Mouse (Mus musculus) frontal cortex, postnatal 36 days (tissue): ENCODE results near the gene Arih1.
"Not testable (repeated sequence)": the region's sequence is repeated elsewhere in the genome, so short reads cannot be mapped to it uniquely, and the experiment has no call there.

Experiments used
- DNase-seq, 2 experiments: peaks; one replicate each; pipeline ENCODE4 v3.0.0; 2022; ENCODE audit warnings: low spot score in 2 of 2

Arih1 gene

DNA sequence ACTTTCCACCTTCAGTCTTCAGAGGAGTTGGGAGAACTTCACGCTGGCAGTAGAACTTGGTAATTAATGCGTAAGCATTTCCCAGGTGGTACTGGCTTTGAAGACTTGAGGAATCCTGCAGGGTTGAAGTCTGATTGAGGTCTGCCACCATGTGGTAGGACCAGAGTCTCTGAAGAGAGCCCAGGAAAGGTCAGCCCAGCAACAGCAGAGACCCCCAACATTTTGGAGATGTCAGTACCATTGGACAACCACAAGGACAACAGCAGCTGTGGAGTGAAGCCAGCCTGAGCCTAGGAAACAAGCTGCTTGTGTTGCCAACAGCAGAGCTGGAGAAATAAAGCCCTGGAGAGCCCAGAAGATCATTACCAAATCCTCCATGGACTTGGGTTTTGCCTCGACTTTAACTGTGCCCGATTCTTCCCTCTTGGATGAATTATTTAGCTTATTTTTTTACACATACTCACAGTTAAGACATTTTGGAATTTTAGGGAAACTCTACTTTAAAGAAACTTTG lies 27.4 kb downstream of the Arih1 start:
- DNase-seq, result peak; percentile 2 to 6

DNA sequence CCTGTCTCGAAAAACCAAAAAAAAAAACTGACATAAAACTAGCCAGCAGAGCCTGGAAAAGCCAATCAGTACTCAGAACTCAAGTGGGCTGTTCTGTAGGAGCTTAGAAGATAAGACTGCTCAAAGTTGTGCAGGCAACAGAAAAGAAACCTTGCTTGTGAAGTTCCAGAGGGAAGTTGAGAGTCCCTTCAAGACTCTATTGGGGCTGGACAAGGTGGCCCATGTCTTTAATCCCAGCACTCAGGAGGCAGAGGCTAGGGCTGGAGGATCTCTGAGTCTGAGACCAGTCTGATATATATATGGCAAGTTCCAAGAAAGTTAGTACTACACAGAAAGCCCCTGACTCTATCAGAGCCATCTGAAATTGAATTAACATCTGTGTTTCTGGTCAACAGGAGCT lies 28.0 kb downstream of the Arih1 start:
- no peak for DNase-seq

GRCm38 (mm10) chr9:59457671-59458070 lies 28.7 kb downstream of the Arih1 start:
- DNase-seq, result no peak

- DNase-seq, result no peak
Observed at GRCm38 (mm10) chr9:59455404-59456068, 30.9 kb downstream of the Arih1 start.

- no peak for DNase-seq
Observed at GRCm38 (mm10) chr9:59433729-59434128, 52.7 kb downstream of the Arih1 start.

DNA sequence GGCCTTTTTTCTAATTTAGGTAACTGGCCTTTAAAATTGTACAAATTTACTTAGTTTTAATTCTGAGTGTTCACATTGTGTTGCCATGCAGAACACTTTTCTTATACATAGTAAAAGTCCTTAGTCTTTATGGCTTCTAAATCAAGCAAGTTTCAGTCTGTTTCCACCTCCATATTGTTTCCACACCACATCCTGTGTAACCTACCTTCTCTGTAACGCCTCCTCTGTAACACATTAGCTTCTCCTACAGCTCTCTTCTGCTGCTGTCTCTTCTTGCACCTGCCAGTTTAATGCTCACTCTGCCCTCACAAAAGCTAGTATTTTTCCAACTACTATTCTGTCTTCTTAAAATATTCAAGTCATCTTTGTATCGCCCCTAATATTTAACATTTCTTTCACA lies 54.8 kb downstream of the Arih1 start:
- peak in 1 of 2 experiments; percentile 12 for DNase-seq

GRCm38 (mm10) chr9:59420487-59420886 lies 65.9 kb downstream of the Arih1 start:
- no peak for DNase-seq

DNA sequence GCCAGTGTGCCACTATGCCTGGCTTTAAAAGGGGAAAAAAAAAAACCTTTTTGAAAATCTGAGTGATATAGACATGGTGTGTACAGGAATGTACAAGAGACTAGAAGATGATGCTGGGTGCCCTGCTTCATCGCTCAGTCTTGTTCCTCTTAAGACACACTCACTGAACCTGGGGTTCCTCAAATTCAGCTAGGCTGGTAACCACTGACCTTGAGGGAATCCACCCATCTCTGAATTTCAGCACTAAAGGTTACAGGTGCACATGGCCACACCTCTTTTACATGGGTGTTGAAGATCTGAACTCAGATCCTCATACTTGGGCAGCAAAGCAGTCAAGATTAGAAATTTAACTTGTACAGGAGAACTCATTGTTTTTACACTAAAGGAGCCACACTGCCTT lies 79.1 kb downstream of the Arih1 start:
- no peak for DNase-seq

GRCm38 (mm10) chr9:59389086-59389485 lies 97.3 kb downstream of the Arih1 start:
- no peak for DNase-seq

DNA sequence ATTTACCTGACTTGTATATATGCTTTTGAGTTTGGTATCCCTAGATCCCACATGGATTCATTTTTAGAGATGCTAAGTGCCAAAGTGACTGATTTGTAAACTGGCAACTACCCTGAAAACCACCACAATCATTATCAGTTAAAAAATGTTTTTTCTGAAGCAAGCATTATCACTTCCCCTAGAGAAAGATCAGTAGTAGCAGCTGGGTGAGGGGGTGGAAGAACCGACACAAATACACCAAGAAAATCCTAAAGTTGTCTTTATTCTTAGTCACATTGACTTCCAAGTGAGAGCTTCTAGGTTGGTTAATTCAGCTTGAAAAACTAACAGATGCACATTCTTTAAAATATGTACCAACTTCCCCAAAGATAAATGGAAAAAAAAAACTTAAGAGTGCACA lies 98.1 kb downstream of the Arih1 start:
- DNase-seq, result peak in 1 of 2 experiments; percentile 55

DNA sequence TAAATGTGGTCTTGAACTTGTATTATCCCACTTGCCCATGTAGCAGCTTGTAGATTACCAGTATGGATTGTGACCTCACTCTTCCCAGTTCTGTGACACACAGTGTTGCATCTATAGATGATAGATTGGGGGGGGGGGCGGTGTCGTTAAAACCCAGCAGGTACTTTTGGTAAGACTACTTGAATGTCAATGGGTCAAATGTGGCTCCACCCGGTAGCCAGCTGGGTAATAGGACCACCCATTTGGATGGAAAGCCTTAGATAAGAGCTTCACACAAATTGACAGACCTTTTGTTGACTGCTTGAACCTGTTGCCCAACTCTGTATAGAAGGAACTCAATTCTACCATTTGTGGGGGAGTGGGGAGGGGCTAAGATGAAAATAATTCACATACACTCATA lies 99.0 kb downstream of the Arih1 start:
- DNase-seq, result no peak

DNA sequence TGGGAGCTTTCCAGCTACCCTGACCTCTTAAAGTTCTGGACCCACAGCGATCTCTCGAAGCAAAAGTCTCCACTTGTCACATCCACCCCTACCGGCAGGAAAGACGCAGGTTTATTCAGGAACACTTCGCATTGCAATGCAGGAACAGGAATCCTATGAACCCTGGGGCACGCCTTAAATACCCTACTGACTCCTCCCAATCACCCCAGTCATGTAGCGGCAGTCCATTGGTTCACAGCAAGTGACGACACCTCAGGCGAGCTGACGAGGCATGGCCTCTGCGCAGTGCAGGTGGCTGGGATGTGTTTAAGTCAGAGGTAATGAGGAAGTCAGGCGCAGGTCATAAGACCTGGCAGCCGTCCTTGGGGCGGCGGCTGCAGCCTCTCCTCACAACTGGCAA lies 110.8 kb downstream of the Arih1 start:
- DNase-seq, result no peak

DNA sequence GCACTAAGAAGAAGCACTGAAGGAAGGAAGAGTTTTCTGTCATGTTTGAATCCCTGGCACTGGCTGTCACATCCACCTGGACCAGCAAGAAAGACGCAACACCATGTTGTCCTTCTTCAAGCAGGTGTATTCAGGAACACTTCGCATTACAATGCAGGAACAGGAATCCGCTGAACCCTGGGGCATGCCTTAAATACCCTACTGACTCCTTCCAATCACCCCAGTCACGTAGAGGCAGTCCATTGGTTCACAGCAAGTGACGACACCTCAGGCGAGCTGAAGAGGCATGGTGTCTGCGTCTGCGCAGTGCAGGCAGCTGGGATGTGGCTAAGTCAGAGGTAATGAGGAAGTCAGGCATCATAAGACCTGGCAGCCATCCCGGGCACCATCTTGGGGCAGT lies 116.8 kb downstream of the Arih1 start:
- no peak for DNase-seq

DNA sequence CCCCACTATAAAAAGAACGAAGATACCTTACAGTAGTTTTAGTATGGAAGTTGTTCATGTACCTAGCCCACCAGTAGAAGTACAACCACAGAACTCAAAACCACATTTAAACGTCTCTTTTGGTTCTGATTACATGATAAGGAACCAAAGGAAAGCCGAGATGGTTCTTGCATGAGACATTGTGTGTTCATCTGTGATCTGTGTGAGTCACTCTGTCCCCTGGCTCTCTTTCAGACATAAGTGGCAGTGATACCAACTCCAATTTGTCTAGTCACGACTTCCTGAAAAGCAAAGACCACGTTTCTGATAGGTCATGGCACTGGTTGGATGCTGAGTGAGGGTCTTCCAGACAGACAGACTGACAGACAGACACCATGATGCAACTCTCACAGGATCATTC lies 117.2 kb downstream of the Arih1 start:
- no peak for DNase-seq

DNA sequence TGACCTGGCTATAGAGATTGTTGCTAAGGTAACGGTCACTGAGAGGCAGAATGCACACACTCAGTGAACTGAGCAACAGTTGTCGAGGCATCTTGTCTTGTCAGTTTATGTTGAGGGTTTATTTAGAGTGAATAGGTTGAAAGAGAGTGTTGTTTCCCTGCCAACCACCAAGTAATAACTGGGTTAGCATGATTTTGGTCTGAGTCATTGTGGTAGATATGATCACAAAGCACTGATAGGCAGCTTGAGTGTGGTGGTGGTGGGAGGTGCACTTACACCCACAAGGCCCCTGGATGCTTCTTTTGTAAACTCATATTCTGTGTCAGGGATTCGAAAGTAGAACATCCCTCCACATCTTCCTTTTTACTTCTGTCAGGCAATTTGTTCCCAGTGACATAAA lies 125.9 kb downstream of the Arih1 start:
- not testable (repeated sequence) for DNase-seq

DNA sequence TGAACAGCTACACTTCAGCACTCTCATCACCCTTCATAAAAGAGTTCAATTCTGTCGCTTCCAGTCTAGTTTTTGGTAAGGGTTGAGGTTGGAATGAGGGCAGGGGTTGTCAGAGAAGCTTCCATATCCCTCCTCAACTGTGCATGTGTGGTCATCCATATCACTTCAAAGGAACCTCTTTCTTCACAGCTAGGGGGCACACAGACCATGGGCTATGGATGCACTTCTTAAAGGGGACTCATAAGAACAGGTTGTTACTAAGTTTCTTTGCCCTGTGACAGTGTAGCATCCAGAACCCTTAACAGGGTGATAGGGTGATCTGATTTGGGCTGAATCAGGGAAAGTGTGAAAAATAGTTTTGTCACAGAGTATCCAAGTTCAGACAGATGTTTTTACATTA lies 128.4 kb downstream of the Arih1 start:
- DNase-seq, result not testable (repeated sequence)

DNA sequence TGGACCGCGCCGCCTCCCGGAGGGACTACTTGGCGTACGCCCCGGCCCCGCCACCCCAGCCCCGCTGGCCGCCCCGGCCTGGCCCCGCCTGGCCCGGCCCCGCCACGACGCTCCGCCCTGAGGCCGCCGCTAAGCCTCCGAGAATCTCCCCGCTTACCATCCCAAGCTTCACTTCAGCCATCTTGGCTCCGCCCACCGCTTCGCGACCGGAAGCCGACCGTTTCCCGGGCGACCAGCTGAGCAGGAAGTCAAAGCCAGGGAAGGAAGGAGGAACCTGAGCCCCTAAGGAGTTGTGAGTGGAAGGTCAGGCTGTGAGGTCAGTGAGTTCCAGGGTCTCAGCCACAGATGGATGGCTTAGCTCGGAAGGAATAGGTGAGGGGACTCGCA lies 133.2 kb downstream of the Arih1 start, which contains the start of gene Bbs4:
Gene Bbs4 (minus strand): TSS at position 256 of the 387 bp plus-strand sequence.
- DNase-seq, result peak; percentile 88 to 90

DNA sequence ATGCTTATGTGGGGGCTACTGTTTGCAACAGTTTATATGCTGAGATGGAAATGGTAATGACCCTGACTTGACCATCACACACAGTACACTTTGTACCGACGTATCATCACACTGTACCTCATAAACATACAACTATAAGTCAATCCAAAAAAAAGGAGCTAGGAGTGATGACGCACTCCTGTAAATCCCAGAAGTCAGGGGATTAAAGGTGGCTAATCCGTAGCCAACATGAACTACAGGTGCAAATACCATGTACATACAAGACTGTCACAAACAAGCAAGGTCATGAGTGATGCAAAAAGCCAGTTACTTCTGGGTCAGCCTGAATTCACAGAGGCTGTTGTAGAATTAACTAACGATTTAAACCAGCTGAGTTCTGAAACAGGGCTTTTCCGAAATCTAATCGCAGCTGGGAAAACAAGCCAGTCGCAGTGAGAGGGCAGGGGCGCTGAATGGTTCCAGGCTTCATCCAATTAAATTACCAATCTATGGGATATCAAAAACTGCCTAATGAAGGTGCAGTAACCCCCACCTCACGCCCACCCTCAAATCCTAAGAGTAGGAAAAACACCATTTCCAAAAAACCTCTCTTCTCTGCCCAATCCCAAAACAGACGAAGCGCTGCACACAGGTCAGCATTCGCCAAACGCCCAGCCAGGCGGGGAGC lies 133.7 kb downstream of the Arih1 start:
- peak; percentile 6 to 17 for DNase-seq

- no peak for DNase-seq
Observed at GRCm38 (mm10) chr9:59346176-59346575, 140.2 kb downstream of the Arih1 start.

- DNase-seq, result no peak
Observed at GRCm38 (mm10) chr9:59340002-59340401, 146.4 kb downstream of the Arih1 start.

- DNase-seq, result no peak
Observed at GRCm38 (mm10) chr9:59339107-59339506, 147.3 kb downstream of the Arih1 start.

DNA sequence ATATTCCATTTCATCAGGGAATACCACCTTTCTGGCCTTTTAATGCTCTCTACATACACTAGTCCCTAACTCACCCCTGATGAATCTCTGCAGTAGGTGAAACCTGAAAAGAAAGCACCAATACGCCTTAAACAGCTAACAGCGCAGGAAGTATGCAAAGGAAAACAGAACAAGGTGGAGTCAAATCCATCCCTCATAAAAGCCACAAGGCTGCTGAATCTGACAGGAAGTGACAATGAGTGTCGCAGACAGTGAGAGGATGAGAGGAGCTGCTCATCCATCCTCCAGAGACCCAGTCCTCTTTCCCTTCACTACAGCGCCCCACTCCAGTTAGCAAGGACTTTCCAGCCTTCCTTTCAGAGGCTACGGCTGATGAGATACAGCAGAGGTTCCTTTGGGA lies 148.0 kb downstream of the Arih1 start:
- no peak for DNase-seq
